14 mouse cellular contexts compared by ENCODE assay signal in the genomic region with DNA sequence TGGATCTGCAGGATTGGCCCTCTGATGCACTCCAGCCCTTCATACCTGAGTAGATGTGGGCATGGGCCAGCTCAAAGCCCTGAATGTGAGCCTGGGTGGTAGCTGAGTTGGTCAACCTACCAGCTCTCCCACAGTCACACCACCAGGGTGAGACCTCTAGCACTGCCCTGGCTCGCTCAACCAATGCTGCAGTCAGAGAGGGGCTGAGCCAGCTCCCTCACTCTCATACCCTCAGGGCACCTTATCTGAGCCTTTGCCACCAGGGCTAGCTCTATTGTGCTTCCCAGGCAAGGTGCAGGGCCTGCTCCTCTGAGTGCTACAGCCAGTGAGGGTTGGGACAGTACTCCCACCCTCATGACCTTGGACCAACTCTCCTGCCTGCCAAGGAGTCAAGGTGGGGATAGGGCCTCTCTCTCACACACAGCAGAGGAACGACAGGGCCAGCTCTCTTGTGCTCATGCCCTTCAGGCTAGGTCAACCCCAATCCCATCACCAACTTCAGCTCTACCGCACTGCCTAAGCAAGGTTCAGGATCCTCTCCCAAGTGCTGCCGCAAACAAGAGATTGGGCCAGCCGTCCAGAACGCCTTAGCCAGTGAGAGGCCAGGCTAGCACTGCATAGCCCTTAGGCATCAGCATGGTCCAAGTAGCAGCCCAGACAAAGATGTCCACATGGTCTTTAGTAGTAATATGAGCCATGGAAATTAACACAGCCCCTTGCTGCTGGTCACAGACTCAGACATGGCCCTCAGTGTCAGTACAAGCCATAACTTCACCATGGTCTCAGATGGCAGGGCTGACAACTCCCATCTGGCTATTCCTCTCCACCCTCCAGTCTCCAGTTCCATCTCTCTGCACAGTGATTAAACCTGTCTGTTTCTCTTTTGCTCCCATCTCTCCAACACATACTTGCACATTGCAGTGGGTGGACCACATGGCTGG.
DNase-seq lines count a peak whose midpoint lies in the region; ATAC-seq lines count a peak whose summit lies in the region.
"Had no signal": no experiment of that assay in that cellular context is flagged by ENCODE, and none has a peak within 500 bp of the region (broad histone marks: within the 10 kb centered on the region; RNA-seq: fewer than 3 reads in every experiment).

No protein-coding gene starts in this region.

- H3K4me3 ChIP-seq in hindbrain, embryonic 10.5 days: no peak overlapping the region
- H3K4me3 ChIP-seq in hindbrain, embryonic 16.5 days (ENCODE audit: low read length): no peak overlapping the region
- H3K4me3 ChIP-seq in limb, embryonic 11.5 days (ENCODE audit: low read depth, low read length): no peak overlapping the region
- H3K4me3 ChIP-seq in limb, embryonic 10.5 days: no peak overlapping the region
- no peak overlapping the region for H3K4me3 ChIP-seq in embryonic facial prominence, embryonic 13.5 days
- H3K4me3 ChIP-seq in limb, embryonic 13.5 days: no peak overlapping the region
- H3K4me3 ChIP-seq: forebrain, embryonic 10.5 days; gastrocnemius, adult 2 months; heart, embryonic 13.5 days had no signal

- peak overlapping the region; percentile 5; the same call in 1 of the 2 replicates for H3K27ac ChIP-seq in hindbrain, embryonic 10.5 days
- H3K27ac ChIP-seq in hindbrain, embryonic 16.5 days (ENCODE audit: low read depth, low read length): no peak overlapping the region
- no peak overlapping the region for H3K27ac ChIP-seq in limb, embryonic 11.5 days (replicated peaks; ENCODE audit: low read depth, low read length)
- H3K27ac ChIP-seq in limb, embryonic 10.5 days: no peak overlapping the region
- no peak overlapping the region for H3K27ac ChIP-seq in embryonic facial prominence, embryonic 13.5 days
- no peak overlapping the region for H3K27ac ChIP-seq in limb, embryonic 13.5 days
- H3K27ac ChIP-seq: forebrain, embryonic 10.5 days; gastrocnemius, adult 2 months; heart, embryonic 13.5 days had no signal

- no peak for DNase-seq in hindbrain, embryonic 10.5 days (ENCODE audit: low spot score)
- DNase-seq in limb, embryonic 11.5 days (ENCODE audit: low spot score): no peak
- DNase-seq in limb, embryonic 10.5 days (ENCODE audit: low spot score): no peak
- DNase-seq: cerebellum, adult 2 months; gastrocnemius, adult 2 months; right cerebral cortex, postnatal 4 days; thymus, postnatal 36 days had no signal

- no peak for ATAC-seq in hindbrain, embryonic 16.5 days
- ATAC-seq in limb, embryonic 11.5 days (ENCODE audit: insufficient number of reproducible peaks, low FRiP score, low TSS enrichment, low read depth): peak; percentile 73
- ATAC-seq in embryonic facial prominence, embryonic 13.5 days (ENCODE audit: insufficient number of reproducible peaks, insufficient read depth, low FRiP score, low TSS enrichment, low read depth): 0 out of 2 replicates have a peak, but pooled peaks have one; percentile 15
- 0 out of 2 replicates have a peak, but pooled peaks have one; percentile 15 for ATAC-seq in limb, embryonic 13.5 days (ENCODE audit: low FRiP score, low read depth)
- ATAC-seq in megakaryocyte progenitor cell, adult 5-6 weeks (replicated peaks; ENCODE audit: poor library complexity): no peak
- ATAC-seq: lung, postnatal 0 days had no signal

- H3K4me1 ChIP-seq in hindbrain, embryonic 10.5 days (replicated peaks): no peaks in the 10 kb centered on the region
- H3K4me1 ChIP-seq in hindbrain, embryonic 16.5 days (ENCODE audit: control insufficient read depth, insufficient read depth, low read depth, low read length): no peaks in the 10 kb centered on the region
- H3K4me1 ChIP-seq in limb, embryonic 11.5 days (ENCODE audit: control insufficient read depth, insufficient read depth, low read length): no peaks in the 10 kb centered on the region
- H3K4me1 ChIP-seq in limb, embryonic 10.5 days: 0 out of 2 replicates have a peak, but pooled peaks cover 4% of the 10 kb centered on the region
- H3K4me1 ChIP-seq in embryonic facial prominence, embryonic 13.5 days: no peaks in the 10 kb centered on the region
- H3K4me1 ChIP-seq in limb, embryonic 13.5 days: no peaks in the 10 kb centered on the region
- H3K4me1 ChIP-seq: forebrain, embryonic 10.5 days had no signal

- H3K9ac ChIP-seq in hindbrain, embryonic 16.5 days (ENCODE audit: low read depth, low read length): no peak overlapping the region
- H3K9ac ChIP-seq in limb, embryonic 11.5 days (ENCODE audit: low read length): no peak overlapping the region
- H3K9ac ChIP-seq in embryonic facial prominence, embryonic 13.5 days: no peak overlapping the region
- no peak overlapping the region for H3K9ac ChIP-seq in limb, embryonic 13.5 days
- H3K9ac ChIP-seq: heart, embryonic 13.5 days had no signal

- H3K4me2 ChIP-seq in hindbrain, embryonic 16.5 days (ENCODE audit: low read length): no peak overlapping the region
- H3K4me2 ChIP-seq in limb, embryonic 11.5 days (ENCODE audit: low read depth, severe bottlenecking): no peak overlapping the region
- no peak overlapping the region for H3K4me2 ChIP-seq in embryonic facial prominence, embryonic 13.5 days
- no peak overlapping the region for H3K4me2 ChIP-seq in limb, embryonic 13.5 days (replicated peaks)
- H3K4me2 ChIP-seq: heart, embryonic 13.5 days had no signal

- no peaks in the 10 kb centered on the region for H3K27me3 ChIP-seq in hindbrain, embryonic 10.5 days (ENCODE audit: insufficient read depth, poor library complexity, severe bottlenecking)
- H3K27me3 ChIP-seq in hindbrain, embryonic 16.5 days (replicated peaks; ENCODE audit: control insufficient read depth, insufficient read depth, low read length): no peaks in the 10 kb centered on the region
- no peaks in the 10 kb centered on the region for H3K27me3 ChIP-seq in limb, embryonic 11.5 days (ENCODE audit: control insufficient read depth, insufficient read depth, low read length)
- H3K27me3 ChIP-seq in limb, embryonic 10.5 days (ENCODE audit: low read depth, poor library complexity, severe bottlenecking): no peaks in the 10 kb centered on the region
- H3K27me3 ChIP-seq in embryonic facial prominence, embryonic 13.5 days: no peaks in the 10 kb centered on the region
- H3K27me3 ChIP-seq in limb, embryonic 13.5 days: no peaks in the 10 kb centered on the region
- H3K27me3 ChIP-seq: heart, embryonic 13.5 days had no signal

- no peaks in the 10 kb centered on the region for H3K36me3 ChIP-seq in hindbrain, embryonic 10.5 days
- H3K36me3 ChIP-seq in hindbrain, embryonic 16.5 days (ENCODE audit: control insufficient read depth, insufficient read depth, low read length): no peaks in the 10 kb centered on the region
- no peaks in the 10 kb centered on the region for H3K36me3 ChIP-seq in limb, embryonic 11.5 days (ENCODE audit: control insufficient read depth, insufficient read depth, low read length)
- H3K36me3 ChIP-seq in limb, embryonic 10.5 days: no peaks in the 10 kb centered on the region
- H3K36me3 ChIP-seq in embryonic facial prominence, embryonic 13.5 days: no peaks in the 10 kb centered on the region
- no peaks in the 10 kb centered on the region for H3K36me3 ChIP-seq in limb, embryonic 13.5 days
- H3K36me3 ChIP-seq: forebrain, embryonic 10.5 days; heart, embryonic 13.5 days had no signal

- H3K9me3 ChIP-seq in hindbrain, embryonic 10.5 days: no peaks in the 10 kb centered on the region
- no peaks in the 10 kb centered on the region for H3K9me3 ChIP-seq in hindbrain, embryonic 16.5 days (ENCODE audit: control insufficient read depth, low read length)
- no peaks in the 10 kb centered on the region for H3K9me3 ChIP-seq in limb, embryonic 11.5 days (ENCODE audit: control insufficient read depth, low read length)
- no peaks in the 10 kb centered on the region for H3K9me3 ChIP-seq in limb, embryonic 10.5 days (replicated peaks)
- no peaks in the 10 kb centered on the region for H3K9me3 ChIP-seq in embryonic facial prominence, embryonic 13.5 days
- H3K9me3 ChIP-seq in limb, embryonic 13.5 days: no peaks in the 10 kb centered on the region
- H3K9me3 ChIP-seq: forebrain, embryonic 10.5 days; heart, embryonic 13.5 days had no signal

- 92% methylated on average over 6 of the region's 6 CpGs for WGBS in hindbrain, embryonic 10.5 days
- 90% methylated on average over 6 of the region's 6 CpGs for WGBS in hindbrain, embryonic 16.5 days
- 92% methylated on average over 6 of the region's 6 CpGs for WGBS in limb, embryonic 11.5 days
- 92% methylated on average over 6 of the region's 6 CpGs for WGBS in limb, embryonic 10.5 days
- WGBS in embryonic facial prominence, embryonic 13.5 days: 85% methylated on average over 6 of the region's 6 CpGs
- WGBS in limb, embryonic 13.5 days: 91% methylated on average over 6 of the region's 6 CpGs

Comparison
In these comparisons a context has a peak if more than half of its experiments do, and no peak if none do; other contexts are left out.
1. ATAC-seq: peak in limb, embryonic 11.5 days (single experiment), embryonic facial prominence, embryonic 13.5 days (single experiment) and limb, embryonic 13.5 days (single experiment); none in hindbrain, embryonic 16.5 days (single experiment) and megakaryocyte progenitor cell, adult 5-6 weeks (single experiment).